Mouse (Mus musculus): ENCODE data around the gene A3galt2. TPM values are rescaled to one million over a fixed set of nuclear protein-coding genes. Genes with fewer than 3 reads are reported as not detected.

The A3galt2 gene
- total RNA-seq (2015): 0.09 and 0.21 TPM in 2 replicates
- total RNA-seq (2017): 0.11 TPM in 1 of 2 replicates, not detected in the other

DNA sequence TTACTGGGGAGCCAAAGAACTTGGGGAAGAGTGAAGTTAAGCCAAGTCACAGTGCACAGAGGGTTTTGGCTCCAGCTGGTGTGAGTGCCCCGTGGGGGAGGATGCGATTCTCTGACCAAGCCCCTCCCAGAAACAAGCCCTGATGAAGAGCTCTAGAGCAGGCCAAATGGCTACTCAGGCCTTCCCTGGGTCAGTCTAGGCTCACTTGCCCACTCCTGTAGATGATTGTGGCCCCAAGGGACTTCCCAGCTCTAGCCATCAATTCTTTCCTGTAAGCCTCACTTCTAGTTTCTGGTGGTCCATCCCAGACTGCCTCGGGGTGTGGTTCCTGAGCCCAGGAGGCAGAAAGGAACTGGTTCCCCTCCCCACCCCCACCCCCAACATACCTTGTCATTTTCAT, at the start of gene A3galt2:
A3galt2 (plus strand) TSS at position 301 of the 400 bp plus-strand sequence.
- ATAC-seq (ENCODE audit: poor library complexity, severe bottlenecking): no peak

DNA sequence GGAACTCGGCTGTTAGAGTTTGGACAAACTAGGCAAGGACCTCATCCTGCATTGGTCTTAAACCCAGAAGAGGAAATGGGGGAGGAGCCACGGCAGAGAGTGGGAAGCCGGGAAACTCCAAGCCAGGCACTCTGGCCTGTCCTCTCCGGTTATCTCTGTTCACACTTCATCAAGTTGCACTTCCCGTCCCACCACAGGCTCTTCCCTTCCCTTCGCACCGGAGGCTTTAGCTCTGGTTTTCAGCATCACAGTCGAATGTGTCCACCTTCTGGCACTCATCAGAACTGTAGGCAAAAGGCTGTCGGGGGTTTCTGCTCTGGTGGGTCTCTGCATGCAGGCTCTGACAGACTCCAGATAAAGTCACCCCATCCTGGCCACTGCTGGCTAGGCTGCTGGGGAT, 48.5 kb upstream of the A3galt2 start:
- ATAC-seq (ENCODE audit: poor library complexity, severe bottlenecking): peak; percentile 16; the same call in 1 of the 2 replicates

DNA sequence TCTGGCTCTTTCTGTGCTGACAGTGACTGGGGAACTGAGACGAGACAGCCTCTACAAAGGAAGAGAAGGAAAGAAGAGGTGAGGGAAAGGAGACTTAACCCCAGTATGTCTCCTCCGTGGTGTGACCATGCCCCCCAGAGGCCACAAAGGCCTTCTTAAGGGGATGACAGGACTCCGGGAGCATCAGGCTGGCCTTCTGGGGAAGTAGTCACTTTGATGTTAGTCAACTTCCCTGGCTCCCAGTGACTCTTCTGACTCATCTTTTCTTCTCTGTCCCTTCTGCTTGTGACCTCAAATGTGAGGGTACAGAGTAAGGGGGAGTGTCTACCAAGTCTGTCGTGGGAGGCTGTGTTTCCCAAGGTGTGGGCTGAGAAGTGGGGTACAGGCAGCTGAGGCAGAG, 47.8 kb upstream of the A3galt2 start:
- no peak for ATAC-seq (ENCODE audit: poor library complexity, severe bottlenecking)

DNA sequence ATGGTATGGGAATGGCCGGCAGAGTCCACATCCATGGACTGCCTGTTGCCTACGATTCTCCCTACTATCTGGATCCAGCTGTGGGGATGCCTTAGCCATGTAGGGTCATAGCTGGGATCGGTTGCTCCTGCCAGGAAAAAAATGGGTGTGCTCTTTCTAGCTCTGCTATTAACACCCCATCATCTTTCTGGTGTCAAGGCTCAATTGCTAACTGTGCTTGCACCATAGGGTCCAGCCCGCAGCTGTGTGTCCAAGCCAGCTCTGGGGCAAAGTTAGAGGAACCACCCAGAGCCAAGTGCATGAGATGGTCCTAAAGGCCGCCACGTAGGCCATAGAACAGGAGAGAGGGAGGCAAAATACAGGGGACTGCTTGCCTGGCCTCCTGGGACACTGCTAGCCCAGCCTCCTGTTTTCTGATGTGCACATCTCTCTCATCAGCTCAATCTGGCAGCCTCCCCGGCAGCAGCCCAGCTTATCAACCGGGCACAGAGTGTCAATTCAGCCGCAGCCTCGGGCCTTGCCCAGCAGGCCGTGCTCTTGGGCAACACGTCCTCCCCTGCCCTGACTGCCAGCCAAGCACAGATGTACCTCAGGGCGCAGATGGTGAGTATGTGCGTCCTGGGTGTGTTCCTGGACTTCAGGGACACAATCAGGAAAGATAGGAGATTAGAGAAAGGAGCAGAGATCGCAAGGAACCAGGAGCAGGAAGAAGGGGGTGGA, 45.9 kb upstream of the A3galt2 start:
- peak; percentile 20; the same call in 1 of the 2 replicates for ATAC-seq (ENCODE audit: poor library complexity, severe bottlenecking)

DNA sequence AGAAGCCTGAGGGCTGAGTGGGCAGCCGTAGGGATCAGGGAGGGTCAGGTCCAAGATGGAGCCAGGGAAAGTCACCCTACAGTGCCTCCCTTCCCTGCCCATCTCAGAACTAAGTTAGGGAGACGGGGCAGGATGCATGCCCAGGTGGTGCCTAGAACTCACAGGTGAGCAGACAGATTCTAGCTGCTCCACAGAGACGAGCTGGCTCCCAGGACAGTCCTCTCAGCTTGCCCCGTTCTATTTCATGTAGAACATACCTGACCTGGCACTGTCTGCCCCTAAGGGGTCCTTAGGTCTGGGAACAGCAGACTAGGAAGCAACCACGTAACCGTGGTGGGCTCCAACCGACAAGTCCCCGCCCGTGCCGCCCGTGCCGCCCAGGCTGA, 45.4 kb upstream of the A3galt2 start:
- ATAC-seq (ENCODE audit: poor library complexity, severe bottlenecking): no peak

DNA sequence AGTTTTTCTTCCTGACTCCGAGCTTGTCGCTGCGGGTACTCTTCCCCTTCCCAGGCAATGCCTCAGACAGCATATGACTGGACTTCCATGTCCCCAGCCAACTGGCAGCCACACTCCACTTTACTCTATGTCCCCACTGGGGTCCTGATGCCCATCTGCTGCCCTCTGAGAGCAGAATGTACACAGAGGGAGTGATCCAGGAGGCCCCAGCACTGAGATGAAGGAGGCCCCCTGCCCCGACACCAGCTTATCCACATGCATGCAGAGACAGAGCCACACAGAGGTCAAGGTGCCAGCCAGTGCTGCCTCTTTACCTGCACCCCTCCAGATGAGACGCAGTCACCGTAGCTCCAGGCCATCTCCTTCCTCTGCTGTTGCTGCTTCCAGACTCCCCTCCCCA, 44.9 kb upstream of the A3galt2 start:
- no peak for ATAC-seq (ENCODE audit: poor library complexity, severe bottlenecking)

DNA sequence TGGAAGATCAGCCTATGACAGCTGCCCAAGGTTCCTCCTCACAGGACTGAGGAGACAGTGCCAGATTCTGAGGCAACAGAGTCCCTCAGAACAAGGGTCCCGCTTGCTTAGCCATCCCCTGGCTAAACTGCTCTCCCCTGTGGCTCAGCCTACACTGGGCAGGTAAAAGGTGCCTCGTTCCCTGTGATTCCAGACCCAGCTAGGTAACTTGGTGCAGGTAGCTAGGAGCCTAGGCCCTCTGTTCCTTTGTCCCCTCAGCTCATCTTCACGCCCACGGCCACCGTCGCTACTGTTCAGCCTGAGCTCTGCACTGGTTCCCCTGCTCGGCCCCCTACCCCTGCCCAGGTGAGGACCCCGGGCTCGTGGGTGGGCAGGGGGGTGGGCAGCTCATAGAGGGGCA, 44.4 kb upstream of the A3galt2 start:
- no peak for ATAC-seq (ENCODE audit: poor library complexity, severe bottlenecking)

DNA sequence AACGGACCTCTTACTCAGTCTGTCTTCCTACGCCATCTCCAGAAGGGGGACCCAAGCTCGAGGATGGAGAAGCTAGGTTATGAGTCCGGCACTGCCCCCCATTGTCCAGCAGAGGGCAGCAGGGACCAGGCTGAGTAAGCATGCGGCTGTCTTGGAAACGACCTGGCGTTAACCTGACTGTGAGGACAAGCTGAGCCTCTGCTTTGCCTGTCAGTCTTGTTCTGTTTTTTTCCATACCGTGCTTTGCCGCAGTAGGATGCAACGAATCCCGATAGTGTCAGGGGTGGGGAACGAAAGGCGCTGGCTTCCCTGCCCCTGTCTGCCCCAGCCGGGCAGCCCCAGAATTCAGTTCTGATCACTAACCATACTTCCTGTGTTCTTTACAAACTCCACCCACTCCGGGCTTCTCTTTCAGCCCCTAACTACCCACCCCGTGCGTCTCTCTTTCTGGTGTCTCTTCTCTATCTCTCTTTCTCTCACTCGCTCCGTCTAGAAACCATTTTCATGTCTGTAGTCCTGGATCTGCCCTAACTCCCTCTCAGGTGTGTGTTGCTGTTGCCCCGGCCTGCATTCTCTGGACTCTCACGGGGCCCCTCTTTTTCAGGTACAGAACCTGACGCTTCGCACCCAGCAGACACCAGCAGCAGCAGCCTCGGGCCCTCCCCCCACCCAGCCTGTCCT, 43.6 kb upstream of the A3galt2 start:
- ATAC-seq (ENCODE audit: poor library complexity, severe bottlenecking): peak; percentile 91

DNA sequence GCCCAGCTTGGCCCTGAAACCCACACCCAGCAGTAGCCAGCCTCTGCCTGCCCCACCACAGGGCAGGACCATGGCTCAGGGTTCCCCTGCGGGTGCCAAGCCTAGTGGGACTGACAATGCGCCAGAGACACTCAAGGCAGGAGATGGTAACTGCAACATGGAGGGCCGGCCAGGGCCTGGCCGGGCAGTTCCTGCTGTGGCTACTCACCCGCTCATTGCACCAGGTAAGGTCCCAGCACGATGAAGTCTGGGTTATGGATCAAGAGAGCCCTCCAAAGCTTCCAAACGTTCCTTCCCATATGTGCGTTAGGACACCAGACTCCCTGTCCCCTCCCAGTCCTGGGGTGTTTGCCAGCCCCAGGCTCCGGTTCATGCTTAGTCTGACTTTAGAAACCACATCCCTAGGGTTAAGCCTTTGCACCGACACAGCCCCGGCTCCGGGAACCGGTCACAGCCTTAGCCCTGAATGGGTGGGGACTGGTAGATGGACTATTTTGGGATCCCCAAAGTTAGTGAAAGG, 43.0 kb upstream of the A3galt2 start:
- ATAC-seq (ENCODE audit: poor library complexity, severe bottlenecking): no peak

DNA sequence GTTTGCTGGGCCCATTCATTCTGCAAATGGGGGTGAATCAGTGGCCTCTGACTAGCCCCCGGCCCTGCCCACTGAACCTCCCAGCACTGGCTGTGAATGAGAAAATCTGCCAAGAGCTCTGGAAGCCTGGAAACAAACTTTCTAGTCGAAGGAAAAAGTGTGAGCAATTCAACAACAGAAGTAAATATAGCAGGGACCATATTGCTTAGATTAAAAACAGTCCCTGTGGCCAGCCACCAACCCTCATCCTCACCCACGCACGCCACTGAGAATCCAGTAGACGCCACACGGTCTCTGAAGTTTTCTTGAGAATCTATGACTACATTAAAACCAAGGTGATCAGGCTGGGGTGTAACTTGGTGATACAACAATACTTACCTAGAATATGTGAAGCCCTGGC, 42.2 kb upstream of the A3galt2 start:
- ATAC-seq (ENCODE audit: poor library complexity, severe bottlenecking): no peak

DNA sequence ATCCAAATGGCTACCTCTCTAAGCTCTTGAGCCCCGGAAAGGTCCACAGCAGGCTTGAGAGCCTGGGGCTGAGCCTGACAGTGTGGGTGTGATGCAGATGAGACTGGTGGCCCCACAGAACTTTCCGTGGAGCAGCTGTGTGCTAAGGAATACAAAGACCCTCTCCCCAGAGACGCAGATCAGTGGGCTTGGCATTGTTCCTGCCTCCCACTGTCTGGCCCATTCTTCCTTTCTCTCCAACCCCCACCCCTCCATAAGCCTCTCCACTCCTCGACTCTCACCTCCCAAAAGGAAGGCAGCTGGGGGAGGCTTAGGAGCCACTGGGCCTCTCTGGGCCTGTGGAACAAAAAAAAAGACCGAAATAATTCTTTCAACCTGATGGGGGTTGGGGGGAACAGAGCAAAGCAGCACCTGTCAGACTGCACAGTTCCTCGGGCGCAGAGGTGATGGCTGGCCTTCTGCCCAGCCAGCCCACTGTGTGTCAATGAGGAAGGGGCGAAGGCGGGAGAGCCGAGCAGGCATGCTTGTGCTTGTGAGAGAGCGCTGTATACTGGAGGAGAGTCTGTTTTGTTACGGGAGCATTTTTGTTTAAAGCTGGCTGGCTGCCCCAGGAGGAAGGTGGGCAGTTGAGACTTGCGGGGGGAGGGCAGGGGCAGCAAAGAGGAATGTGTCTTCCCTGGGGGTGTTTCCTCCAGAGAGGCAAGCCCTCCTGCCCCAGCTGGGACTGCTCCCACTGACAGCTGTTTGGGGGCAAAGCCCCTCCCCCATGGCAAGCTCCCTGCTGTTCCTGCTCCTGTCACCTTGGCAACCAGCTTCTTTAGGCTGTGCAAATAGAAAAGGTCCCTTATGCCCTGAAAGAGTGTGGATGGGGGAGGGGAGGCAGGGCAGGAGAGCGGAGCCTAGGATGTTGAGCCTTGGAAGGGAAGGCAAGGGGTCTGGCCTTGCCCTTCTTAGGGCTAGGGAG, 39.6 kb upstream of the A3galt2 start:
- no peak for ATAC-seq (ENCODE audit: poor library complexity, severe bottlenecking)

DNA sequence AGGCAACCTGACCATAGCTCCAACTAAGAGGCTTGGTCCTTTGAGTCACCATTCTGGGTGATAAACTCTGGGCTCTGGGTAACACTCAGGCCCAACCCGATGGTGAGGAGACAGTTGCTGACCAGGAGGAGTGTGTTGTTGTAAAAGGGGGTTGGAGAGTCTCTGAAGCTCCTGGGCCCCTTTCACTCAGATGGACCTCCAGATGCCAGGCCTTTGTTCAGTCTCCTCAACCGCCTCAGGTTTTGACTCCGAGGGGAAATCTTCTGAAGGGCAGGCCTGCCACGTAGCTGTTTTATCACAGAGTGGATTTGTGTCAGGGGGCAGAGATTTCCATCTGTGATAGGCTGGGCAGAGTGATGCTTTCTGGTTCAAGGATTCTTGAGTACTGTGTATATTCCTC, 38.9 kb upstream of the A3galt2 start:
- ATAC-seq (ENCODE audit: poor library complexity, severe bottlenecking): no peak

DNA sequence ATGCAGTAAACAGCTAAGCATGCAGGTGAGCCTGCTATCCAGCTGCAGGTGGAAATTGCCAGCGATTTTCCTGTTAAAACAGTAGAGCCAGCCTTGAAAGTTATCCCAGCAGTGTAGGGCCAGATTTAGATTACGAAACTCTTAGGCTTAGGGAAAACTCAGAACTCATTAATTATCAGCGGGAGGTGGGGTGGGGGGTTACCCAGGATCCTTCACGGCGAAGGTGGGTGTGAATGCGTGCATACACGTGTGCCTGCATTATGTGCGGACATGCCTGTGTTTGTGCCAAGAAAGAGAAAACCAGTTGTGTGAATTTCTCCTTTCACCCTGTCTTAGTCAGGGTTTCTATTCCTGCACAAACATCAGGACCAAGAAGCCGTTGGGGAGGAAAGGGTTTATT, 38.4 kb upstream of the A3galt2 start:
- ATAC-seq (ENCODE audit: poor library complexity, severe bottlenecking): no peak

DNA sequence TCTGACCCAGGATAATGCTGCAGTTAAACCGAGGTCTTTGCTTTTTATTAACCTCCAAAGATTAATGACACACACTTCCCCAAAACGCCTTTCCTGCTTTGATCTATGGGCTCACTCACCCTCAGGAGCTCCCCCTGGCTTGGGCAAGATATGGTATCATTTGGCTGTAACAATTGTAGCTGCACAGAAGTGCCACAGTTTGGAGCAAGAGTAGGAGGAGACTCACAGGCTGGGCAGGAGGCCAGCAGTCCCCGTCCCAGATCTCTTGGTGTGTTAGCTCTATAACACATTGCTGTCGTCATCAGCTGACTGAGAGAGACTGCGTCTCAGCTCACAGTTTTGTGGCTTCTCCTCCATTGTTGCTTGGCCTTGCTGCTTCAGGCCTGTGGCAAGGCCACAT, 35.1 kb upstream of the A3galt2 start:
- ATAC-seq (ENCODE audit: poor library complexity, severe bottlenecking): peak; percentile 69

DNA sequence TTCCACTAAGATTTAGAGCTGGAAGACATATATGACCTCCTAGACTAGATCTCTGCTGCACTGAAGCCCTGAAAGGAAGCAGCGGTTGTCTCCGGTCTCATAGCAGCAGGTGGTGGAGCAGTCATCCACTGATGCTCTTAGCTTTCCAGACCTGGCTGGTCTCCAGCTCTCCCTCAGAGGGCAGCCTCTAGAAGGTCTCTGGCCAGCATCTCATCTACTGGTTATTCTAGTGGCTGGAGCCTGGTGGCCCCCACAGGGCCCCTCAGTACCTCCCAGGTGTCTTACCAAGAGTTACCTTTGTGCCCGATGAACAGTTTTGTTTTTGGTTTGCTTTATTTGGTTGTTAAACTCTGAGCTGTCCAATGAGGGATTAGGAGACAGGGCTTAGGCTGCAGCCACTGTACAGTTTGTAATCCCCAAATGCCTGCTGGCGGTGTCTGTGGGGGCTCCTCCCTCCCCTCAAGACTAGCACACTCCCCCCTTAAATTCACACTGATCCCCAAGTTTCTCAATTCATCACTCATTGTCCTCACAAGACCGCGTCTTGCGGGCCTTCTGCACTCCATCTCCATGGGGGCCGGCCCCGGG, 34.0 kb upstream of the A3galt2 start:
- no peak for ATAC-seq (ENCODE audit: poor library complexity, severe bottlenecking)

DNA sequence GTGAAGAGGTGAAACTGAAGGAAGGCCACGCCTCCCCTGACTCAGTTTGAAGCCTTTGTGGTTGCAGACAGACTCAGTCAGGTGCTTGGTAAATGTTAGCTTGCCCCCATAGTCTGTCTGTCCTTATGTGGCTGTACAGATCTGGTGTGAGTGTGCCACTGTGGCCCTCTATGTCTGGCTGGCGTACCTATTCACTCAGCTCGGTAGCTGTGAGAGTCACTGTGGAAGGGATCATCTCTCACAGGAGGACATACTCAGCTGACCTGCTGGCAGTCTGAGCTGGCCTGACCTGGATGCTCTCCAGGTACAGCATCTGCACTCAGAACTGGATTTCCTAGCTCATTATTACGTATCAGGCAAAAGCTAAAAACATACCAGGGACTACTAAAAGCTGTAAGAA, 33.4 kb upstream of the A3galt2 start:
- ATAC-seq (ENCODE audit: poor library complexity, severe bottlenecking): no peak

DNA sequence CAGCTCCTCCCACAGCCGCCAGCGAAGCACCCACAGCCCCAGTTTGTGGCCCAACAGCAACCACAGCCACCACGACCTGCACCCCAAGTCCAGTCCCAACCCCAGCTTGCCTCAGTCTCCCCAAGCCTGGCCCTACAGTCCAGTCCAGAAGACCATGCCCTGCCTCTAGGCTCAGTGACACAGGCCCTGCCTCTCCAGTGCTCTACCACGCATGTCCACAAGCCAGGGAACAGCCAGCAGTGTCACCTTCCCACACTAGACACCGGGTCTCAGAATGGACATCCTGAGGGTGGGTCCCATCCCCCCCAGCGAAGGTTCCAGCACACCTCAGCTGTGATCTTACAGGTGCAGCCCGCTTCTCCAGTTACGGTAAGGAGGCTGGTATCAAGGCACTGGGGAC, 32.2 kb upstream of the A3galt2 start:
- ATAC-seq (ENCODE audit: poor library complexity, severe bottlenecking): no peak

DNA sequence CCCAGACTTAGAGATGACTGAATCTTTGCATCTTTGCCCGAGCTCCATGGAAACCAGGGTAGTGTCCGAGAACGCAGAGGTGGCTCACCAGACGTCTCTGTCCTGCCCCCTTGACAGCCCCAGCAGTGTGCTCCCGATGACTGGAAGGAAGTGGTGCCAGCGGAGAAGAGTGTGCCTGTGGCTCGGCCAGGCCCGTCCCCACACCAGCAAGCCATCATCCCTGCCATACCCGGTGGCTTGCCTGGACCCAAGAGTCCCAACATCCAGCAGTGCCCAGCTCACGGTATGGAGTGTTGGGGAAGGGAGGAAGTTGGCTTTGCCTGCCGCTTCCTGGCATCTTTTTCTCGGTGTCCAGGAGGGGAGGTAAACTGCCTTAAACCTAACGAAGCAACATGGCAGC, 31.7 kb upstream of the A3galt2 start:
- ATAC-seq (ENCODE audit: poor library complexity, severe bottlenecking): no peak

DNA sequence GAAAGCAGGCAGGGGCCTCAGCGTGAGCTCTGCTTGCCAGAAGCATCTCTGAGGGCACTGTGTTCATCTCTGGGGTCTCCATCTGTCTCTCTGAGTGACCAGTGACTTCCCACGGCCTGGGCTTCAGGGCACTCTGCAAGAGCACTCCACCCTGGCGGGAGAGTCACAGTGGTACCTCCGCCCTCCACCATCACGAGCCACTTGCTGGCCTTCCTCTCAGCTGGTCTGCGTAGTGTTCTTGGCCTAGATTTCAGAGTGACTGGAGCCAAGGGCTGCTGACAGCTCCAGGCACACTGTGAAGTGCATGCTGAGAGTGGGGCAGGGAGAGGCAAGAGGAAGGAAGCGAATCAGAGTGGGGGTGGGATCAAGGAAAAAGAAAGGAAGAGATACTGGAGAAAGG, 31.1 kb upstream of the A3galt2 start:
- ATAC-seq (ENCODE audit: poor library complexity, severe bottlenecking): no peak

DNA sequence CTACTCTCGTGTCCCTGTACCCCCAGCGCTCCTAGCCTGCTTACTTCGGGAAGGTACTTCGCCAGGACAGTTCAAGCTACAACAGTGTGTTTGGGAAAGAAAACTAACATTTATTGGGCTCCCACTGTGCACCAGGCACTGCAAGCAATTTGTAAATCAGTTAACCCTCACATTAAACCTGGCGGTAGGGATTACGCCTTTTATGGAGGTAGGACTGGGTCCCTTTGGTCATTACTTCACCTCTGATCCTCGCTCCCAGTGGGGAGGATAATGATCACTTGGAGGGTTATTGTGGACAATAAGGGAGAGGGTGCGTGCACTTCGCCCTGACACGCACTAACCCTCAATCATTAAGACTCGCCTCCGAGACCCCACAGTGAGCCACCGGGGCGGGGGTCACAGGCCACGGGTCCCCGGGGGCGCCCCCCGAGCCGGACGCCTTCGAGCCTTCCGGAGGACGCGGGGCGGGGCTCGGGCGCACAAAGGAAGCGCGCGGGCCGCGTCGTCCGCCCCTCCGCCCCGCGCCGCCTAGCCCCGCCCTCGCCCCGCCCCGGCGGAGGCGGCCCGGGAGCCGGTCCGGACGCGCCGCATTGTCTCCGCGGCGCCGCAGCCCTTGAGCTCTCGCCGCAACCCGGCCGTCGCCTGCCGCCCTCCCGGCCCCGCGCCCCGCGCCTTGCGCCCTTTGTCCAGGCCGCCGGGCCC, 28.0 kb upstream of the A3galt2 start:
- peak; percentile 79 for ATAC-seq (ENCODE audit: poor library complexity, severe bottlenecking)

Data from megakaryocyte, adult 5-6 weeks (primary cell).